Mouse (Mus musculus) retina, adult 2 months (tissue): ENCODE results near the gene Epha5.

Source experiments
- DNase-seq: peaks from one replicate; pipeline ENCODE4 v3.0.0-alpha.2; 2012; ENCODE audit warnings: low read depth, low spot score

Gene Epha5

DNA sequence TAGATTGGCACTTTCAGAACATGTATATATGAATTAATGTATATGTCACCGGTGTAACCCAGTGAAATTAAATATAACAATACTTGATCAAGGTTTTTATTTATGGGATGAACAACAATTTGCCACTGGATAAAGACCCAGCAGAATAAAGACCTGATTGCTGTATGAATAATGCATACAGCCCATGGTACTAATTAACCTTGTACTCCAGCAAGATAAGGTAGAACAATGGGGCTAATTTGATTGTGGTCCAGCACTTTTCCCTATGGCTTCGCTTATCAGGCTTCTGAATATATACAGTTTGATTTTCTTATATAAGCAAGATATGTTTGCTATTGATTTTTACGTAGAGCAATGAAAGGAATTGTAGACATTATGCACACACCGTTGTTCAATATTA, 103.6 kb downstream of the Epha5 start:
- no peak for DNase-seq

DNA sequence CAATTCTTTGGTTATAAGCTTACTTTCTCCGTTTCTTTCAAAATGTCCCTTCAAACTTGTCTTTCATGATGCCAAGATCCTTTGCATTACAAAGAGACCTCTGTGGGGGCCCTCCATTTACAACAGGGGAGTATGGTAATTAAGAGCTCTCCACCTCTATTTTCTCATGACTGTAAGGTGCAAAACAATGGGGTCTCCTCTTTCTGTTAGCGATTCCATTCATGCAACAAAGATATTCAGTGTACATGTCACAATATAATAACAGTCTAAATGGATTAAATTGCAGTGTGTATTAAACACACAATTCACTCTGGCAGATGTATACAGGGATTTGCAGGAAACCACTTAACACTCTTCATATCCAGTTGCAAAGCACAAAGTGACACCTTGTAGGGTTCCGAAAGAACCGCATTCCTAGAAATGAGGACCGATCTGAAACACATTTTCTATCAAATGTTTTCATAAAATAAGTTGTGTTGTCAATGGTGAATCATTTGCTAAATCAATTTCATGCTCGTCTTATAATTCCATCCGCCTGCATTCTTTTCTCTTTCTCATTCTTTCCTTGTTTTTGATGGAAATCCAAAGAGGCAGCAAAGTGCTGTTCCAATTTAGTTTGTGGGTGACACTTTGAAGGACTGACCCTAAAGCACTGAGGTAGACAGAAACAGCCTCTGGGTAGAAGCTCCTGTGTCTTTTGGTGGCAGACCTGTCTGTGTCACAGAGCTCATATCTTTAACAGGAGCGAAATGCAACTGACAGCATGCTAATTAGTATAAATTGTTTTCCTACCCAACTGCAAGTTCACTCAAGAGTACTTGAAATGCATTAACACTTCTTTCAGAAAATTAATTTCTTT, 118.1 kb downstream of the Epha5 start:
- DNase-seq = no peak

DNA sequence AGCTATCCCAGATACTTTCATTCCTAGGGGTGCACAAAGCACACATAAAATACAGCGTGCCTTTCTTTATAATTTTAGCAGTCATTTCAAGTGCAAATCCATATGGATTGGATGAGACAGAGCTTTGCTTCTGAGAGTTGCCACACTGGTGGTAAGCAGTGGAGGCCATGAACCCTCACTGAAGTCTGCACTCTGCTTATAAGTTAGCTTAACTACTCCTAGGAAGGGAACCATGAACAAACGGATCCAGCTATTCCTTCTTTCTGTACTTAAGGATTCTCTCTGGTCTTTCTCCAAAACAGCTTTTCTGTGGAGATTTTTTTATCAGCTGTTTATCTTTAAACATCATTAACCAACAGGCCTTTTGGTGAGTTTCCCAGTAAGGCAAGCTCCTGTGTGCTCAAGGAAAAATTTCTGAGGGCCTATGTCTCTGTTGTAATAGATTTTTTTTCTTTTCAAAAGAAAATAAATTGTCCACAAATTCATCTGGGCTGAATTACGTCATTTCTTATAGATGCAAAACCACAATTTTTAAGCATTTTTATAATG, 127.7 kb downstream of the Epha5 start:
- no peak for DNase-seq

DNA sequence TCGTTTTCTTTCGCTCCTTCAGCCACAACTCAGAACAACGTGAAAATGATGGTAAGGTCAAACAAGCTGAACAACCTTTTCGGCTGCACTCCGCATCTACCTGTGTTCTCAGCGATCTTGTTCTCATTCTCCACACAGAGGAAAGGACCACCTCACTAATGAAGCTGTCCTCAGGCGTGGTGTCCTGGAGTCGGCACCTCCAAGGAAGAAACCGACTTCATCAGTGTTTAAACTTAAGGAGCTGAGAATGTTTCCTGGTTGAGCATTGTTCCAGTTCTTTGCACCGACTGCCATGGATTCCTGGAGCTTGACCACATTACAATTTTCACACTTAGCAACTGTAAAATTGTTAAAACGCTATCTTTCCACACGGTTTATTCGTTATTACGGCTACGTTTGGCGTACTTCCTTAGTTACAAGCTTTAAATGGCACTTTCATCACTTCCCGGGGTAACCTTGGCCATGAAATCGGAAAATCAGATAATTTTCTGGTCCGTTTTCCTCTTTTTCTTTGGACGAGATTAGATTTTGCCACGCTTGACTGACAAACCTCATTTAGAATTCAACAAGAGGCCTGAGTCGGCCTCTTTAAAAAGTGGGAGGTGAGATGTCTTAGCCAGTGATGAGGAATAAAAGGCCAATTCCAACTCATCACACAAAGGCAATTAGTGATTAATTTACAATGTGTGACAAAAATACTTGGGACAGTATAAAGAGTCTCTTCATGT, 135.7 kb downstream of the Epha5 start:
- DNase-seq = no peak

DNA sequence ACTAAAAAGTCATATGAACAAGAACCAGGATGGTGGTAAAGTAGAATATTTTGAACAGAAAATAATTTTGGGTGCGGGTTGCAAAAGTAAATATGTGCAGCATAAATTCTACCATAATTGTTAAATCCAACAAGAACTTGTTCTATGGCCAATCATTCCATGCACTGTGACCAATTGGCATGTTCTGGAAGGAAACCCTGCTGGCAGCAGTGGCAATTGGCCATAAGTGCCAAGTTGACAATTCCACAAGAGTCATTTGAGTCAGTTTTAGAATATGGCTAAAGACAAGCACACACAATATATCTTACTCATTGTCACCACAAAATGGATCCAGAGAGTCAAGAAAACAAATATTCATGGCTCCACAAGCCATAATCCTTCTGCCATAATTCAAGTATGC, 140.2 kb downstream of the Epha5 start:
- DNase-seq = no peak

DNA sequence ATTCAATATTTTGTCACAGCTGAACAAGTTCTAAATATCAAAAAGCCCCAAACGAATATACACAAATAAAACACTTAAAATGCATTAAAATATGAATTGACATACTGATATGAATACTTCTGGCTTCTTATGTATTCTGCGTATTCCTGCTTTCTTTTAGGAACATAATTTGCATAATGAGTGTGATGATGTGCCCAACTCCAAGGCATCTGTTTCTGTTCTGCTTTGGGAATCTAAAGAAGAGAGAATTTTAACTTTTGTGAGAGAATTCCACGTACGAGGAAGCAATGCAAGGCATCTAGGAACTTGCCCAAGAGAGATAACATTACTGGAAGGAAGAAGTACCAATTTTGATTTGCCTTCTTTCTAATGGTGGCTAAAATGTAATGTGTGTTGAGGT, 151.8 kb downstream of the Epha5 start:
- no peak for DNase-seq

DNA sequence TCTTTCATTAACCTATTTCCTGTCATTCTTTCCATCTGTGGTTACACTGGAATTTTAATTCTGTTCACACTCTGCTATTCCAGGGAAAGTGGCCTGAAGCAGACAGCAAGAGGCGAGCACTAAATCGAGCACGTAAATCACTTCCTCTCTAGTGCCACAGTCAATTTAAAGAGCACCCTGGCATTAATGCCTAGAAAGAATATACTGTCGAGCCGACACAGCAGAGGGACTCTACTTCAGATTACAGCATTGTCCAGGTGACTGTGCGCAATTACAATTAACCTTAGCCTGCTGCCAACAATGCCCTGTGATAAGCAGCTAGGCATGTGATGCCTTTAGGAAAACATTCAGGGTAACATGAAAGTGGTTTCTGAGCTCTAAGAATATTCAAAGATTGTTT, 153.2 kb downstream of the Epha5 start:
- no peak for DNase-seq

DNA sequence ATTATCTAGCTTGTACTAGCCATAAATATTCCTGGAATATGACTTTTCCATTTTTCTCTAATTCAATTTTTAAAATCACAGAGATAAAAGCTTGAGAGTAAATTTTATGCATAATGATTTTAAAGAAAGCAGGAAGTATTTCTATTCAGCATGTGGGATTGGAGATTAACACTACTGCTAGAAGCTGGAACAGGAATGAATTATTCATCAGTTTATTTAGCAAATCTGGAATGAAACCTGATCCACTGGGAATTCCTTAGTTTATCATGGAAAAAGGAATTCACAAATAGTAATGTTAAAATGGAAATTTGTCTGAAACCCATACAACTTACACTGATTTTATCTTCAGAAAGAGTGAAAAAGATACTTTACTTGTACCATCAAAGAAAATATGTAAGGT, 187.2 kb downstream of the Epha5 start:
- DNase-seq = no peak

DNA sequence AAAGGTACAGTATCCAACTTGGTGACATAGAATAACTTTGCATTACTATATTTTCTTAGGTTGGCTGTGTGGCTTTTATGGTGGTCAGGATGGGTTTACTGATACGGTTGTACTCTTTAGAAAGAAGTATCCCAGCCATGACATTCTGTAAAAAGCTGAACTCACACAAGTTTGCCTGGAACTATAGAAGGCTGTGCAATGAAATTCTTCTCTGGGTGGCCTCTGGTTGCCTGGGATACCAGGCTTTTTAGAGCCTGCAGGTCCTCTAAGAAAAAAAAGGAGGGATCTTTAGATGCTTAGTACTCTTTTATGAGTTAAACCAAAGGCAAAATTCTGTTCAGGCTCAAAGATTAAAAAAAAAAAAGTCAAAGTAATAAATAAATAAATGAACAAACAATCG, 208.6 kb downstream of the Epha5 start:
- DNase-seq = no peak

DNA sequence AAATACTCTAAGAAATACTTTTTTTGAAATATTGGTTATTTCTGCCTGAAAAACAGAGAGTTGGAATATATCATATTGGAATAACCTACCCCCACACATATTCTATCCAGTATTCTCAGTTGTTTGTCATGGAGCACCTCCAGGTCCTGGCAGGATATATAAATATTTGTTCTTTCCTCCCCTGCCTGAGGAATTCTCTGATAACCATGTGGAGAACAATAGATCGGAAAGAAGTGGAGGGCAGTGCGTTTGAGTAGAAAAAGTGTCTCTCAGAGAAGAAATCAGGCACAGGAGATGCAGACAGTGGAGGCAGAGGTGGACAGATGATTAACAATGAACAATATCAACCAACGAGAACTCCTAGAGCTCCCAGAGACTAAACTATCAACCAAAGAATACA, 223.8 kb downstream of the Epha5 start:
- DNase-seq = no peak

DNA sequence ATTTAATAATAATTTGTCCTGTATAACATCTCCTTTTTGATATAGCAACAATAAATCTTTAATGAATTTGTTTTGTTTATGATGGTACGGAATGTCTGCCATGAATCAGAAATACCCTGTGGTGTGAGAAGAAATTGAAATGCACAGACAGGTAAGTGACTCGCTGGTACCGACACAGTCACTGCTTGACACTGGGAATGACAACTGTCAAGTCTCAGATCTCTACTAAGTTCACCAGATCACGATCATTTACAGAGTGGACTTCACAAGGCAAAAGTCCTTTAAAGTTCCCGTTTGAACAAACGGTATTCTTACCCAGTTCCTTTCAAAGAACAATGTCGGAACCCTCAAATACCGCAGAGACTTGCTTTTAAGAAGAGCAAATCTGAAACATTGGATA, 233.0 kb downstream of the Epha5 start:
- no peak for DNase-seq

DNA sequence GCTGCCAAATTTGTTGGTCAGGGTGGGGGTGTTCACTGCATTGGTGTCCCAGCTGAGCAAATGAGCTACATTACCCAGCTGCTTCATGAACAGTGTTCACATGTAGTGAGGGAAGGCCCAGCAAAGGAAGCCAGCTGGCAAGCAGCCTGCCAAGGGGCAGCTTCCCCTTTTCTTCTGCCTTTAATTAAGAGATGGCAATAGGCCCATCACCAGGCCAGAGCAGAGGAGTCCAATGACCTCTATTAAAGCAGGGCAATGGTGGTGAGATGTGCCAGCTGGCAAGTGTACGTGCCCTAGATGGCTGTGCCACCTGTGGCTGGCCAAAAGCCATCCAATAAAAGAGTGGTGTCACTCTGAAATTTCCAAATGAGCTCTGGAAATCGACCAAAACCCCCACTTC, 264.1 kb downstream of the Epha5 start:
- peak; percentile 13 for DNase-seq

DNA sequence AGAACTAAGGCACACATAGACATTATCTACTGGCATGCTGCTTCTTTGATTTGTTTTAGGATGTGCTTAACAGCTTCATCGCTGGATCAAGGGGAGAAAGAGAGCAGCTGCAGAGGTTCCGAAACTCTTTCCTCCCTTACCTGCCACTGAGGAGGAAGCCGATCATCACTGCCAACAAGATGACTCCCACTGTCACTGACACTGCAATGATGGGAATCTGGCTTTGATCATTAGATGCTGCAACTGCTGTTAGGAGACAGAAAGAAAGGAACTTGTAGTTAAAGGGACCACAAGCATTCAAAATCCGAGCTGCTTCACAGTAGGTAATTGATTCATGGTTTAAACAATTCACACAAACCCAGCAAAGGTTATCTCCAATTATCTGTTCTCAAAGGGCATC, 275.0 kb downstream of the Epha5 start:
- no peak for DNase-seq

DNA sequence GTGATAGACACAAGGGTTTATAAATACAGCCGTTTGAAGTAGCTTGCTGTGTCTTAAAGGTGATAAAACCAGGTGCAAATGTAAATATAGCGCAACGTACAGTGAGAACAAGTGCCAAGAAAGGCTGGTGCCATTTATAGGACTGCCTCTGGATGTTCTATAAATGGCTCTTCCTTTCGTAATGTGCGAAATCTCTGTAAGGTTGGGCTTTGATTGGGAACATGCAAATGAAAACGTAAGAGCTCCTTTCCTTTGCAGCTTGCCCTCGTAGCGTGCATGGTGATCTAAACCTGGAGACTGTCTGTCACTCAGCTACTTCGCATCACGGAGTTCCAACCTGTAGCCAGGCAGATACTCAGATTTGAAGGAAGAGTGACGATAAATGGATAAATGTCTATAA, 321.2 kb downstream of the Epha5 start:
- DNase-seq = no peak

DNA sequence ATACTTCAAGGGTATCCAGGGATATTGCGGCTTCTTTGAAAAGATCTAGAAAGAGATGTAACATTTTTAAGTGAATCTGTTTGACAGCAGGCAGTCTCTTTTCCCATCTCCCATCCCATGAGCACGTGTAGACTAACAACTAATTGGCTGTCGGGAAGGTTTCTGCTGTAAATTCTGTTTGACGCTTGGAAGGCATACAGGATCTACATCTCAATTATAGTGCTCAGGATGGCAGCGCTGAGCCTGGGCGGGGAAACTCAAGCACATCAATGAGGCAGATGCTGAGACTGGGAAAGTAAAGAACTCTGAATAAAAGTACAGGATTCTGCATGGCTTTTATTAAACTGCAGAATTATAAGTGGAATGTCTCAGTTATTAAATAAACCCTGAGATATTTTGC, 335.9 kb downstream of the Epha5 start:
- no peak for DNase-seq

DNA sequence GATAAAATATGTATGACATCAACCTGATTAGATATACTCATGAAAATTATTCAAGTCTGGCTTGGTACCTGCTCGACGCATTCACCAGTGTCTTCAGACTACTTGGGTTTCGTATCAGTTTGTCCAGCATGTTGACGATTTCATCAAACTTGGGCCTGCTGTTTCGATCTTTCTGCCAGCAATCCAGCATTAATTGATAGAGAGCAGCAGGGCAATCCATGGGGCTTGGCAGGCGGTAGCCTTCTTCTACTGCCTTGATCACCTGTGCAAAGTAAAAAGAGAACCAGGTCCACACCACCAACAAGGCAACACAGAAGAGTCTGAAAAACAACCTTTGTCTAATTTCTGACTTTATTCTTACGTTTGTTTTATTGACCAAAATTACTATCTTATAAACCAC, 346.2 kb downstream of the Epha5 start:
- no peak for DNase-seq

DNA sequence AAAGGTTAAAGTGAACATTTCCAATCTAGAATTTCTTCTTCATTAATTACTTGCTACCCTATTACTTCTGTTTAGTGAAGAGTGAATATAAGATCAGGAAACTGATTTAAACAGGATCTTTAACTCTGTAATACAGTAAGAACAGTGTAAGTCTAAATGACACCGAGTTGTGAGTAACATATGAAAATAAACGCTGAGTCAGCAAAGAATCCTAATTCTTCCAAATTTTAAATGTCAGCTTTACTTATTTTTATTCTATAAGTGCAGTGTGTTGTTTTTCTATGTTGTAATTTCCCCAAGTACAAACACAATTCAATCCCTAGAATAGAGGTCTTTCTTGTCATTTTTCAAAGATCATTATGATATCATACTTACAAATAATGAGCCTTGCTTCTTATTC, 363.3 kb downstream of the Epha5 start:
- DNase-seq = no peak

DNA sequence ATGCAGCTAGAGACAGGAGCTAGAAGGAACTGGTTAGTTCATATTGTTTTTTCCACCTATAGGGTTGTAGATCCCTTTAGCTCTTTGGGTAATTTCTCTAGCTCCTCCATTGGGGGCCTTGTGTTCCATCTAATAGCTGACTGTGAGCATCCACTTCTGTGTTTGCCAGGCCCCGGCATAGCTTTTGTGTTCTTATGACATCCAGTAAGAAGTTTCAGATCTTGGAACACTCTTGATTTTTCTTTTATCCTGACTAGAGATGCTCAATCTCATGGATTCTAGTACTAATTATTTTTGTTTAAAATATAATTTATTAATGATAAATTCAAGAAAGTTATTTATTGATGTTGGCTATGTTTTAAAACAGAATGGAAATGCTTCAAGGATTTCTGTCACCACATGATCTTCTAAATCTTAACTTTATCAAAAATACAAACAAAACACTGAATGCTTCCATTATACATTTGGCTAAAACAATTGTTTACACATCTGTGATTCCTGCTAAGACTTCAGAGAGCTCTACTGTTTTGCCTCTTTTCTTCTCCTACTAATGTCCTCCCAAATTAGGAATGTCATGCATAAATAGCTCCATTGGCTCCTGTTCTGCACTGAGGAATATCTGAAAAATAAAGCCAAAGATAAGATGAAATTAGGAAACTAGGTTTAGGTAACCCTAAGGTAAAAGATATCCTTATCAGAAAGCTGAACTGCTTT, 379.8 kb downstream of the Epha5 start:
- DNase-seq = no peak
